Mouse (Mus musculus) ES-Bruce4 (cell line): ENCODE data around the gene Prss50. TPM values are rescaled to one million over a fixed set of nuclear protein-coding genes. Genes with fewer than 3 reads are reported as not detected.

Experiments
- H3K27ac ChIP-seq: 2 replicates; pipeline ENCODE4 v1.5.1; 2012; ENCODE audit warnings: low read length, inconsistent platforms; ENCODE audit not compliant: insufficient read depth
- H3K27me3 ChIP-seq: 2 replicates; pipeline ENCODE4 v1.6.1; 2012; ENCODE audit warnings: mild to moderate bottlenecking, low read length, inconsistent platforms; ENCODE audit not compliant: control insufficient read depth, poor library complexity, insufficient read depth, severe bottlenecking
- H3K36me3 ChIP-seq: 2 replicates; pipeline ENCODE4 v1.6.1; 2012; ENCODE audit warnings: inconsistent platforms, mild to moderate bottlenecking, low read length, moderate library complexity; ENCODE audit not compliant: control insufficient read depth, poor library complexity, insufficient read depth, severe bottlenecking
- H3K4me1 ChIP-seq: one replicate; pipeline ENCODE4 v1.8.1; 2011; ENCODE audit warnings: low read length; ENCODE audit not compliant: control insufficient read depth, insufficient read depth
- H3K4me3 ChIP-seq: 2 replicates; pipeline ENCODE4 v1.5.1; 2011; ENCODE audit warnings: low read depth, mild to moderate bottlenecking, low read length
- H3K9ac ChIP-seq: 2 replicates; pipeline ENCODE4 v1.6.1; 2012; ENCODE audit warnings: low read depth, mild to moderate bottlenecking, inconsistent platforms; ENCODE audit not compliant: poor library complexity, severe bottlenecking
- H3K9me3 ChIP-seq: replicated peaks from 2 replicates; pipeline ENCODE4 v1.6.1; 2012; ENCODE audit warnings: mild to moderate bottlenecking, low read length, inconsistent platforms; ENCODE audit not compliant: control insufficient read depth, poor library complexity, insufficient read depth, severe bottlenecking
- CTCF ChIP-seq: IDR thresholded peaks from one replicate; pipeline ENCODE4 v1.8.1; 2011; ENCODE audit warnings: low read depth, low read length
- EP300 ChIP-seq: IDR thresholded peaks from 2 replicates; pipeline ENCODE4 v1.6.1; 2011; ENCODE audit warnings: low read depth, low read length; ENCODE audit not compliant: insufficient read depth
- POLR2A ChIP-seq: IDR thresholded peaks from one replicate; pipeline ENCODE4 v1.8.1; 2011; ENCODE audit warnings: low read length; ENCODE audit not compliant: insufficient read depth
- polyA plus RNA-seq: library from polyadenylated mRNA; stranded (reverse); fragments of >200 nt; gene quantifications from 2 replicates; pipeline ENCODE4 v1.2.4, GENCODE M21; 2011; ENCODE audit warnings: low read depth; ENCODE audit not compliant: missing spikeins, insufficient read depth, insufficient read length

Gene Prss50
- polyA plus RNA-seq, 1 experiment = 2.7 TPM

- peaks cover 8% of the 10 kb centered on the region for H3K4me1 ChIP-seq
- no peaks in the 10 kb centered on the region for H3K9me3 ChIP-seq
- H3K27me3 ChIP-seq = no peaks in the 10 kb centered on the region
- TF ChIP-seq CTCF = no peak
- no peak for TF ChIP-seq POLR2A
- TF ChIP-seq EP300 = 0 out of 2 replicates have a peak, but pooled peaks have one; percentile 16
- H3K36me3 ChIP-seq = no peaks in the 10 kb centered on the region
- H3K9ac ChIP-seq = no peak overlapping the region
- H3K4me3 ChIP-seq = peak overlapping the region; percentile 2
- H3K27ac ChIP-seq = no peak overlapping the region
Observed at GRCm38 (mm10) chr9:110887388-110888303, 29.9 kb downstream of the Prss50 start.

GRCm38 (mm10) chr9:110888935-110889334 is 31.2 kb downstream of the Prss50 start:
- Histone ChIP-seq H3K9me3 (no peaks in the 10 kb centered on the region), H3K27me3 (no peaks in the 10 kb centered on the region), H3K9ac (no peak overlapping the region), H3K4me1 (peaks cover 8% of the 10 kb centered on the region), H3K36me3 (no peaks in the 10 kb centered on the region), H3K4me3 (peak overlapping the region; percentile 13), H3K27ac (no peak overlapping the region)
- TF ChIP-seq POLR2A = no peak
- no peak for TF ChIP-seq CTCF
- no peak for TF ChIP-seq EP300

GRCm38 (mm10) chr9:110890026-110890783 is 32.4 kb downstream of the Prss50 start:
- peak overlapping the region; percentile 12; the same call in 1 of the 2 replicates for H3K4me3 ChIP-seq
- H3K36me3 ChIP-seq = no peaks in the 10 kb centered on the region
- H3K9me3 ChIP-seq = no peaks in the 10 kb centered on the region
- H3K9ac ChIP-seq = no peak overlapping the region
- TF ChIP-seq CTCF = peak; percentile 76
- TF ChIP-seq EP300 = peak; percentile 10; the same call in 1 of the 2 replicates
- TF ChIP-seq POLR2A = no peak
- H3K4me1 ChIP-seq = peaks cover 8% of the 10 kb centered on the region
- H3K27me3 ChIP-seq = no peaks in the 10 kb centered on the region
- no peak overlapping the region for H3K27ac ChIP-seq

- Histone ChIP-seq H3K4me3 (no peak overlapping the region), H3K27ac (no peak overlapping the region), H3K9ac (no peak overlapping the region), H3K9me3 (no peaks in the 10 kb centered on the region), H3K36me3 (no peaks in the 10 kb centered on the region), H3K4me1 (peaks cover 8% of the 10 kb centered on the region), H3K27me3 (no peaks in the 10 kb centered on the region)
- no peak for TF ChIP-seq EP300
- TF ChIP-seq CTCF = no peak
- no peak for TF ChIP-seq POLR2A
Observed at GRCm38 (mm10) chr9:110891077-110891828, 33.5 kb downstream of the Prss50 start.

- TF ChIP-seq POLR2A (no peak), EP300 (no peak), CTCF (no peak)
- Histone ChIP-seq H3K27me3 (no peaks in the 10 kb centered on the region), H3K9me3 (no peaks in the 10 kb centered on the region), H3K4me1 (peaks cover 8% of the 10 kb centered on the region), H3K36me3 (no peaks in the 10 kb centered on the region), H3K27ac (no peak overlapping the region), H3K9ac (no peak overlapping the region), H3K4me3 (no peak overlapping the region)
Observed at GRCm38 (mm10) chr9:110892552-110892951, 34.8 kb downstream of the Prss50 start.
